Mouse (Mus musculus) limb, embryonic 11.5 days (tissue): Measurements from ENCODE around the gene Rapgef2. TPM values are rescaled to one million over a fixed set of nuclear protein-coding genes. Genes with fewer than 3 reads are reported as not detected.

Experiments
- ATAC-seq: fragments of 200-750 bp; cut with Nextera tagmentation; 2 replicates; pipeline ENCODE4 v1.8.0; 2017; ENCODE audit warnings: low read depth; ENCODE audit not compliant: insufficient number of reproducible peaks, low FRiP score, low TSS enrichment
- DNase-seq: peaks from one replicate; pipeline ENCODE4 v3.0.0-alpha.2; 2015; ENCODE audit warnings: low spot score
- H3K27ac ChIP-seq: fragments of 300-500 bp; sonication (generic); replicated peaks from 2 replicates; pipeline ENCODE4 v1.5.1; 2014; ENCODE audit warnings: low read depth, mild to moderate bottlenecking, low read length
- H3K27me3 ChIP-seq: fragments of 300-500 bp; sonication (generic); 2 replicates; pipeline ENCODE4 v1.6.1; 2014; ENCODE audit warnings: mild to moderate bottlenecking, low read length, mixed read lengths; ENCODE audit not compliant: control insufficient read depth, insufficient read depth
- H3K36me3 ChIP-seq: fragments of 300-500 bp; sonication (generic); 2 replicates; pipeline ENCODE4 v1.6.1; 2014; ENCODE audit warnings: mild to moderate bottlenecking, low read length, moderate library complexity, mixed read lengths; ENCODE audit not compliant: control insufficient read depth, insufficient read depth
- H3K4me1 ChIP-seq: fragments of 300-500 bp; sonication (generic); 2 replicates; pipeline ENCODE4 v1.6.1; 2014; ENCODE audit warnings: low read length, mixed read lengths; ENCODE audit not compliant: control insufficient read depth, insufficient read depth
- H3K4me2 ChIP-seq: fragments of 300-500 bp; sonication (generic); 2 replicates; pipeline ENCODE4 v1.6.1; 2014; ENCODE audit warnings: low read depth, mild to moderate bottlenecking, moderate library complexity; ENCODE audit not compliant: severe bottlenecking
- H3K4me3 ChIP-seq: fragments of 300-500 bp; sonication (generic); 2 replicates; pipeline ENCODE4 v1.5.1; 2014; ENCODE audit warnings: low read depth, low read length
- H3K9ac ChIP-seq: fragments of 300-500 bp; sonication (generic); 2 replicates; pipeline ENCODE4 v1.6.1; 2014; ENCODE audit warnings: mild to moderate bottlenecking, low read length
- H3K9me3 ChIP-seq: fragments of 300-500 bp; sonication (generic); 2 replicates; pipeline ENCODE4 v1.6.1; 2016; ENCODE audit warnings: low read length; ENCODE audit not compliant: control insufficient read depth
- WGBS: fragments of 180-500 bp; shearing (Covaris S2); extraction: QIAGEN DNeasy Blood & Tissue Kit; methylation state at CpG from one replicate; pipeline ENCODE4 v1.1.7; 2014; 5-methylcytosine and 5-hydroxymethylcytosine counted together
- polyA plus RNA-seq: library from polyadenylated mRNA; unstranded; fragments of >200 nt; fragmentation: Nextera tagmentation; extraction: Ambion mirVana; gene quantifications from 2 replicates; pipeline ENCODE4 v1.2.1, GENCODE M21; 2014

The Rapgef2 gene
- polyA plus RNA-seq, 1 experiment from 2014 or later: 5.6 TPM

- no peak overlapping the region for H3K9ac ChIP-seq
- DNase-seq (peak; percentile 36), ATAC-seq (0 out of 2 replicates have a peak, but pooled peaks have one; percentile 58)
- H3K27ac ChIP-seq: no peak overlapping the region
- H3K27me3 ChIP-seq: no peaks in the 10 kb centered on the region
- H3K9me3 ChIP-seq: no peaks in the 10 kb centered on the region
- H3K4me1 ChIP-seq: peaks cover 18% of the 10 kb centered on the region
- no peaks in the 10 kb centered on the region for H3K36me3 ChIP-seq
- no peak overlapping the region for H3K4me2 ChIP-seq
- whole genome bisulfite sequencing: 72% methylated on average over 24 of the region's 24 CpGs
- H3K4me3 ChIP-seq: no peak overlapping the region
Observed at GRCm38 (mm10) chr3:79181248-79181991, 104.9 kb downstream of the Rapgef2 start.

GRCm38 (mm10) chr3:79180086-79180485, 106.2 kb downstream of the Rapgef2 start:
- H3K9me3 ChIP-seq: no peaks in the 10 kb centered on the region
- no peak overlapping the region for H3K4me3 ChIP-seq
- H3K36me3 ChIP-seq: no peaks in the 10 kb centered on the region
- H3K27me3 ChIP-seq: no peaks in the 10 kb centered on the region
- H3K4me2 ChIP-seq: no peak overlapping the region
- H3K9ac ChIP-seq: no peak overlapping the region
- no peak overlapping the region for H3K27ac ChIP-seq
- peaks cover 18% of the 10 kb centered on the region for H3K4me1 ChIP-seq
- DNase-seq (peak; percentile 33), ATAC-seq (no peak)
- WGBS: 37% methylated on average over 8 of the region's 8 CpGs

- no peaks in the 10 kb centered on the region for H3K27me3 ChIP-seq
- H3K4me2 ChIP-seq: no peak overlapping the region
- WGBS: 92% methylated on average over 2 of the region's 2 CpGs
- no peak overlapping the region for H3K4me3 ChIP-seq
- no peak overlapping the region for H3K9ac ChIP-seq
- ATAC-seq (no peak), DNase-seq (no peak)
- H3K27ac ChIP-seq: no peak overlapping the region
- H3K36me3 ChIP-seq: no peaks in the 10 kb centered on the region
- peaks cover 18% of the 10 kb centered on the region for H3K4me1 ChIP-seq
- H3K9me3 ChIP-seq: no peaks in the 10 kb centered on the region
Observed at GRCm38 (mm10) chr3:79179499-79180053, 106.7 kb downstream of the Rapgef2 start.

- WGBS: 56% methylated on average over 3 of the region's 3 CpGs
- Histone ChIP-seq H3K4me2 (no peak overlapping the region), H3K27me3 (no peaks in the 10 kb centered on the region), H3K4me3 (no peak overlapping the region), H3K27ac (no peak overlapping the region), H3K36me3 (no peaks in the 10 kb centered on the region), H3K4me1 (peaks cover 18% of the 10 kb centered on the region), H3K9ac (no peak overlapping the region), H3K9me3 (no peaks in the 10 kb centered on the region)
- DNase-seq: no peak
- no peak for ATAC-seq
Observed at GRCm38 (mm10) chr3:79178708-79179107, 107.6 kb downstream of the Rapgef2 start.

GRCm38 (mm10) chr3:79178070-79178469, 108.2 kb downstream of the Rapgef2 start:
- H3K27ac ChIP-seq: no peak overlapping the region
- ATAC-seq (no peak), DNase-seq (no peak)
- H3K4me2 ChIP-seq: no peak overlapping the region
- no peak overlapping the region for H3K4me3 ChIP-seq
- no peaks in the 10 kb centered on the region for H3K9me3 ChIP-seq
- H3K9ac ChIP-seq: no peak overlapping the region
- WGBS: 92% methylated on average over 6 of the region's 6 CpGs
- H3K36me3 ChIP-seq: no peaks in the 10 kb centered on the region
- no peaks in the 10 kb centered on the region for H3K27me3 ChIP-seq
- H3K4me1 ChIP-seq: peaks cover 18% of the 10 kb centered on the region

GRCm38 (mm10) chr3:79177136-79177870, 109.0 kb downstream of the Rapgef2 start:
- Histone ChIP-seq H3K36me3 (no peaks in the 10 kb centered on the region), H3K9me3 (no peaks in the 10 kb centered on the region), H3K4me1 (peaks cover 18% of the 10 kb centered on the region), H3K4me2 (no peak overlapping the region), H3K27ac (no peak overlapping the region), H3K4me3 (no peak overlapping the region), H3K9ac (no peak overlapping the region), H3K27me3 (no peaks in the 10 kb centered on the region)
- DNase-seq: no peak
- no peak for ATAC-seq
- 91% methylated on average over 8 of the region's 8 CpGs for WGBS

- DNase-seq: no peak
- Histone ChIP-seq H3K4me3 (no peak overlapping the region), H3K27me3 (no peaks in the 10 kb centered on the region), H3K27ac (no peak overlapping the region), H3K9me3 (no peaks in the 10 kb centered on the region), H3K4me2 (no peak overlapping the region), H3K9ac (no peak overlapping the region), H3K36me3 (no peaks in the 10 kb centered on the region), H3K4me1 (no peaks in the 10 kb centered on the region)
- 88% methylated on average over 6 of the region's 6 CpGs for WGBS
- ATAC-seq: no peak
Observed at GRCm38 (mm10) chr3:79174168-79174567, 112.1 kb downstream of the Rapgef2 start.

GRCm38 (mm10) chr3:79173291-79173690, 113.0 kb downstream of the Rapgef2 start:
- Histone ChIP-seq H3K4me3 (no peak overlapping the region), H3K4me1 (no peaks in the 10 kb centered on the region), H3K27ac (no peak overlapping the region), H3K36me3 (no peaks in the 10 kb centered on the region), H3K9me3 (no peaks in the 10 kb centered on the region), H3K27me3 (no peaks in the 10 kb centered on the region), H3K9ac (no peak overlapping the region), H3K4me2 (no peak overlapping the region)
- DNase-seq (no peak), ATAC-seq (no peak)
- WGBS: 89% methylated on average over 5 of the region's 5 CpGs
